Mouse (Mus musculus) embryo, embryonic 11 days (tissue): ENCODE results near the gene Nom1.

Source experiments
- DNase-seq: peaks from one replicate; pipeline ENCODE4 v3.0.0-alpha.2; 2015

The Nom1 gene

GRCm38 (mm10) chr5:29471396-29471795, 36.9 kb downstream of the Nom1 start:
- peak; percentile 27 for DNase-seq

- peak; percentile 71 for DNase-seq
Observed at GRCm38 (mm10) chr5:29471855-29472665, 37.6 kb downstream of the Nom1 start.

- DNase-seq, result peak; percentile 22
Observed at GRCm38 (mm10) chr5:29473551-29474245, 39.2 kb downstream of the Nom1 start.

- peak; percentile 26 for DNase-seq
Observed at GRCm38 (mm10) chr5:29474246-29474960, 39.9 kb downstream of the Nom1 start.

- DNase-seq, result peak; percentile 16
Observed at GRCm38 (mm10) chr5:29475041-29475440, 40.6 kb downstream of the Nom1 start.

GRCm38 (mm10) chr5:29475556-29475955, 41.1 kb downstream of the Nom1 start:
- peak; percentile 42 for DNase-seq

GRCm38 (mm10) chr5:29476021-29476420, 41.6 kb downstream of the Nom1 start:
- DNase-seq, result peak; percentile 16

GRCm38 (mm10) chr5:29477474-29478207, 43.2 kb downstream of the Nom1 start:
- DNase-seq, result peak; percentile 30

GRCm38 (mm10) chr5:29478208-29479197, 44.0 kb downstream of the Nom1 start, which contains the start of gene Mnx1:
Mnx1 (minus strand) TSS chr5:29478470.
- DNase-seq, result peak; percentile 65

- DNase-seq, result peak; percentile 77
Observed at GRCm38 (mm10) chr5:29479198-29479593, 44.7 kb downstream of the Nom1 start.

- DNase-seq, result no peak
Observed at GRCm38 (mm10) chr5:29483801-29484200, 49.3 kb downstream of the Nom1 start.

GRCm38 (mm10) chr5:29484965-29485940, 50.8 kb downstream of the Nom1 start:
- DNase-seq, result peak; percentile 34

GRCm38 (mm10) chr5:29485941-29486320, 51.5 kb downstream of the Nom1 start:
- no peak for DNase-seq

- peak; percentile 16 for DNase-seq
Observed at GRCm38 (mm10) chr5:29487321-29487720, 52.9 kb downstream of the Nom1 start.

GRCm38 (mm10) chr5:29507013-29507412, 72.5 kb downstream of the Nom1 start:
- no peak for DNase-seq
